Mouse (Mus musculus) CD4-positive, CD25-positive, alpha-beta regulatory T cell, adult 4 months (primary cell): ENCODE results near the gene Mfrp. TPM values are rescaled to one million over a fixed set of nuclear protein-coding genes. Genes with fewer than 3 reads are reported as not detected.

Experiments
- ATAC-seq: one replicate; pipeline ENCODE4 v1.8.0; 2017
- polyA plus RNA-seq, 2 experiments: library from polyadenylated mRNA; unstranded; fragments of 100-300 nt; shearing (Covaris generic); gene quantifications; one replicate each; pipeline ENCODE4 v1.2.1; 2017

Mfrp gene
- polyA plus RNA-seq: not detected

GRCm38 (mm10) chr9:44101490-44101889, at the start of gene Mfrp:
Gene Mfrp (plus strand): TSS chr9:44101729.
- ATAC-seq: no peak

- ATAC-seq: peak; percentile 43
These were observed 48.7 kb upstream of the Mfrp start for GRCm38 (mm10) chr9:44052855-44053254.

- no peak for ATAC-seq
These were observed 47.6 kb upstream of the Mfrp start for GRCm38 (mm10) chr9:44053936-44054335.

GRCm38 (mm10) chr9:44058606-44059005, 42.9 kb upstream of the Mfrp start:
- ATAC-seq: no peak

GRCm38 (mm10) chr9:44065177-44065576, 36.4 kb upstream of the Mfrp start:
- ATAC-seq: no peak

GRCm38 (mm10) chr9:44066785-44067225, 34.7 kb upstream of the Mfrp start, which contains the start of gene Usp2:
Gene Usp2 (plus strand): TSS chr9:44067021.
- peak; percentile 99 for ATAC-seq

GRCm38 (mm10) chr9:44067241-44067959, 34.1 kb upstream of the Mfrp start:
- peak; percentile 30 for ATAC-seq

- no peak for ATAC-seq
These were observed 33.6 kb upstream of the Mfrp start for GRCm38 (mm10) chr9:44067960-44068330.

GRCm38 (mm10) chr9:44069252-44069651, 32.3 kb upstream of the Mfrp start:
- ATAC-seq: no peak

- no peak for ATAC-seq
These were observed 31.3 kb upstream of the Mfrp start for GRCm38 (mm10) chr9:44070113-44070843.

GRCm38 (mm10) chr9:44070844-44071231, 30.7 kb upstream of the Mfrp start:
- ATAC-seq: no peak

- ATAC-seq: no peak
These were observed 29.5 kb upstream of the Mfrp start for GRCm38 (mm10) chr9:44071914-44072598.

- ATAC-seq: no peak
These were observed 29.0 kb upstream of the Mfrp start for GRCm38 (mm10) chr9:44072599-44072915.

GRCm38 (mm10) chr9:44073115-44073514, 28.4 kb upstream of the Mfrp start:
- no peak for ATAC-seq

GRCm38 (mm10) chr9:44074395-44075275, 26.9 kb upstream of the Mfrp start:
- ATAC-seq: no peak

- no peak for ATAC-seq
These were observed 26.1 kb upstream of the Mfrp start for GRCm38 (mm10) chr9:44075276-44075995.

- no peak for ATAC-seq
These were observed 25.3 kb upstream of the Mfrp start for GRCm38 (mm10) chr9:44075996-44076763.

- ATAC-seq: peak; percentile 56
These were observed 24.8 kb upstream of the Mfrp start for GRCm38 (mm10) chr9:44076764-44077120.

- no peak for ATAC-seq
These were observed 24.1 kb upstream of the Mfrp start for GRCm38 (mm10) chr9:44077266-44077910.

GRCm38 (mm10) chr9:44078136-44078797, 23.3 kb upstream of the Mfrp start:
- no peak for ATAC-seq
